Mouse (Mus musculus) limb, embryonic 13.5 days (tissue): Measurements from ENCODE around the gene Tmtc1. TPM values are rescaled to one million over a fixed set of nuclear protein-coding genes. Genes with fewer than 3 reads are reported as not detected.

Source experiments
- ATAC-seq: fragments of 200-750 bp; cut with Nextera tagmentation; 2 replicates; pipeline ENCODE4 v1.8.0; 2017; ENCODE audit warnings: low read depth, moderate number of reproducible peaks, moderate TSS enrichment; ENCODE audit not compliant: low FRiP score
- H3K27ac ChIP-seq: fragments of 300-500 bp; sonication (generic); 2 replicates; pipeline ENCODE4 v1.5.1; 2015; ENCODE audit warnings: inconsistent platforms, mild to moderate bottlenecking, moderate library complexity
- H3K27me3 ChIP-seq: fragments of 300-500 bp; sonication (generic); 2 replicates; pipeline ENCODE4 v1.6.1; 2015; ENCODE audit warnings: mild to moderate bottlenecking, inconsistent platforms
- H3K36me3 ChIP-seq: fragments of 300-500 bp; sonication (generic); 2 replicates; pipeline ENCODE4 v1.6.1; 2015; ENCODE audit warnings: inconsistent platforms, mild to moderate bottlenecking, moderate library complexity
- H3K4me1 ChIP-seq: fragments of 300-500 bp; sonication (generic); 2 replicates; pipeline ENCODE4 v1.6.1; 2015; ENCODE audit warnings: inconsistent platforms
- H3K4me2 ChIP-seq: fragments of 300-500 bp; sonication (generic); replicated peaks from 2 replicates; pipeline ENCODE4 v1.6.1; 2015; ENCODE audit warnings: inconsistent platforms, mild to moderate bottlenecking, moderate library complexity
- H3K4me3 ChIP-seq: fragments of 300-500 bp; sonication (generic); 2 replicates; pipeline ENCODE4 v1.5.1; 2015; ENCODE audit warnings: moderate library complexity, mild to moderate bottlenecking, inconsistent platforms
- H3K9ac ChIP-seq: fragments of 300-500 bp; sonication (generic); 2 replicates; pipeline ENCODE4 v1.6.1; 2015; ENCODE audit warnings: mild to moderate bottlenecking, inconsistent platforms
- H3K9me3 ChIP-seq: fragments of 300-500 bp; sonication (generic); 2 replicates; pipeline ENCODE4 v1.6.1; 2016; ENCODE audit warnings: inconsistent platforms
- WGBS: fragments of 180-500 bp; shearing (Covaris S2); methylation state at CpG from one replicate; pipeline ENCODE4 v1.1.7; 2015; 5-methylcytosine and 5-hydroxymethylcytosine counted together
- polyA plus RNA-seq: library from polyadenylated mRNA; unstranded; fragments of >200 nt; fragmentation: Nextera tagmentation; extraction: Ambion mirVana; gene quantifications from 2 replicates; pipeline ENCODE4 v1.2.1, GENCODE M21; 2015

The Tmtc1 gene
- polyA plus RNA-seq, 1 experiment from 2014 or later: 1.2 TPM

GRCm38 (mm10) chr6:148359348-148359905 is 84.8 kb downstream of the Tmtc1 start:
- H3K4me2 ChIP-seq: no peak overlapping the region
- no peak overlapping the region for H3K27ac ChIP-seq
- peaks cover 4% of the 10 kb centered on the region; the same call in 1 of the 2 replicates for H3K27me3 ChIP-seq
- ATAC-seq: no peak
- H3K9me3 ChIP-seq: peaks cover 15% of the 10 kb centered on the region; the same call in 1 of the 2 replicates
- H3K4me1 ChIP-seq: peaks cover 9% of the 10 kb centered on the region; the same call in 1 of the 2 replicates
- 39% methylated on average over 7 of the region's 7 CpGs for WGBS
- peaks cover 19% of the 10 kb centered on the region for H3K36me3 ChIP-seq
- no peak overlapping the region for H3K9ac ChIP-seq
- no peak overlapping the region for H3K4me3 ChIP-seq

DNA sequence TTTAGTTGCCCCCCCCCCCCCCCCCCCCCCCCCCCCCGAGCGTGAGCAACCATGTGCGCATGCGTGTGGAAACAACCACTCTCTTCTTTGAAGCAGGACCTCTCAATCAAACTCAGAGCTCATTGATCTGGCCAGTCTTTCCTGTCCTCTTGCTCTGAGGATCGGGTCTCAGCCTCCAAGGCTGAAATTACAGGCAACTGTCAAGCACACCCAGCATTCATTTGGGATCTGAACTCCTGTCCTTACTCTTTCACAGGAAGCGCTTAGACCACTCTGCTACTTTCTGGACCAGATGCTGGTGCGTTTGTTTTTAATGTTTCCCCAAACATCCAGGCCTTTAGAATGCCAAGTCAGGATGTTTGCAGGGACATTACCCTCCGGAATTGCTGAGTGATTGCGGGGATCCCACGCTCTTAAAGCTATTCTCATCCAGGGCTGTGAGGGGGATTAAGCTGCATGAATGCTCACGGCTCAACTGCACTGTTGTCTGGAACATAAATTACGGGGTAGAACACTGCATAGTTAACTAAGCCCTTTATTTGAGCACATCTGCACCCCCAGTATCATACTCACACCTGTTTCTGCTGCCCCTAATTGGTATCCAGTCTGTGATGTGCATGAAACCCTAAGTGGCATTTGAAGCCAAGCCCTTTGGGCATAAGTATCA is 85.5 kb downstream of the Tmtc1 start:
- Histone ChIP-seq H3K27me3 (peaks cover 4% of the 10 kb centered on the region; the same call in 1 of the 2 replicates), H3K36me3 (peaks cover 19% of the 10 kb centered on the region), H3K4me3 (no peak overlapping the region), H3K4me1 (peaks cover 9% of the 10 kb centered on the region; the same call in 1 of the 2 replicates), H3K27ac (no peak overlapping the region), H3K4me2 (no peak overlapping the region), H3K9ac (no peak overlapping the region), H3K9me3 (peaks cover 15% of the 10 kb centered on the region; the same call in 1 of the 2 replicates)
- ATAC-seq: peak; percentile 35; the same call in 1 of the 2 replicates
- WGBS: 38% methylated on average over 8 of the region's 12 CpGs

GRCm38 (mm10) chr6:148356141-148356540 is 88.0 kb downstream of the Tmtc1 start:
- Histone ChIP-seq H3K27ac (no peak overlapping the region), H3K9me3 (peaks cover 15% of the 10 kb centered on the region; the same call in 1 of the 2 replicates), H3K4me2 (no peak overlapping the region), H3K4me1 (peaks cover 9% of the 10 kb centered on the region; the same call in 1 of the 2 replicates), H3K27me3 (no peaks in the 10 kb centered on the region), H3K4me3 (no peak overlapping the region), H3K36me3 (peaks cover 19% of the 10 kb centered on the region), H3K9ac (no peak overlapping the region)
- ATAC-seq: no peak

GRCm38 (mm10) chr6:148354509-148355474 is 89.4 kb downstream of the Tmtc1 start:
- Histone ChIP-seq H3K9ac (peak overlapping the region; percentile 73), H3K4me1 (peaks cover 9% of the 10 kb centered on the region; the same call in 1 of the 2 replicates), H3K4me2 (peak overlapping the region; percentile 67), H3K36me3 (peaks cover 19% of the 10 kb centered on the region), H3K9me3 (peaks cover 15% of the 10 kb centered on the region; the same call in 1 of the 2 replicates), H3K4me3 (peak overlapping the region; percentile 55), H3K27ac (no peak overlapping the region), H3K27me3 (no peaks in the 10 kb centered on the region)
- peak; percentile 78; the same call in 1 of the 2 replicates for ATAC-seq
- WGBS: 29% methylated on average over 85 of the region's 85 CpGs

- H3K9me3 ChIP-seq: peaks cover 15% of the 10 kb centered on the region; the same call in 1 of the 2 replicates
- WGBS: 85% methylated on average over 16 of the region's 16 CpGs
- ATAC-seq: peak; percentile 20; the same call in 1 of the 2 replicates
Observed at GRCm38 (mm10) chr6:148354151-148354508, 90.1 kb downstream of the Tmtc1 start.

DNA sequence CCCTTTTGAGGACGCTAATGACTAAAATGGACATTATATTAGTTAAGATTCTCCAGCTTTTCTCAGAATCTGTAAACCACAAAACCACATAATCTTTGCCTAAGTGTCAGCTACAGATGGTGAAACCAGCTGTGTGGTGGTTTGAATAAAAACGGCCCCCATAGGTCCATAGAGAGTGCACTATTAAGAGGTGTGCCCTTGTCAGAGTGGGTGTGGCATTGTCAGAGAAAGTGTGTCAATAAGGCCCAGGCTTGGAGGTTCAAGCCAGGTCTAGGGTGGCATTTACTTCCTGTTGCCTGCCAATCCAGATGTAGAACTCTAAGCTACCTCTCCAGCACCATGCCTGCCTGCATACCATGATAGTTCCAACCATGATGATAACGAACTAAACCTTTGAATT is 99.2 kb downstream of the Tmtc1 start:
- no peak overlapping the region for H3K27ac ChIP-seq
- no peak for ATAC-seq

More at GRCm38 (mm10) chr6:148354151-148354508, 90.1 kb downstream of the Tmtc1 start:
- Histone ChIP-seq H3K4me2 (peak overlapping the region; percentile 67), H3K27me3 (no peaks in the 10 kb centered on the region), H3K9ac (no peak overlapping the region), H3K4me3 (peak overlapping the region; percentile 55), H3K27ac (no peak overlapping the region), H3K36me3 (peaks cover 19% of the 10 kb centered on the region), H3K4me1 (peaks cover 9% of the 10 kb centered on the region; the same call in 1 of the 2 replicates)

GRCm38 (mm10) chr6:148342191-148342590 is 102.0 kb downstream of the Tmtc1 start:
- 87% methylated on average over 2 of the region's 2 CpGs for WGBS

More for the DNA sequence above, 99.2 kb downstream of the Tmtc1 start:
- Histone ChIP-seq H3K36me3 (no peaks in the 10 kb centered on the region), H3K4me2 (no peak overlapping the region), H3K27me3 (no peaks in the 10 kb centered on the region), H3K9me3 (no peaks in the 10 kb centered on the region), H3K9ac (no peak overlapping the region), H3K4me1 (no peaks in the 10 kb centered on the region), H3K4me3 (no peak overlapping the region)
- WGBS: 84% methylated on average over 3 of the region's 3 CpGs

DNA sequence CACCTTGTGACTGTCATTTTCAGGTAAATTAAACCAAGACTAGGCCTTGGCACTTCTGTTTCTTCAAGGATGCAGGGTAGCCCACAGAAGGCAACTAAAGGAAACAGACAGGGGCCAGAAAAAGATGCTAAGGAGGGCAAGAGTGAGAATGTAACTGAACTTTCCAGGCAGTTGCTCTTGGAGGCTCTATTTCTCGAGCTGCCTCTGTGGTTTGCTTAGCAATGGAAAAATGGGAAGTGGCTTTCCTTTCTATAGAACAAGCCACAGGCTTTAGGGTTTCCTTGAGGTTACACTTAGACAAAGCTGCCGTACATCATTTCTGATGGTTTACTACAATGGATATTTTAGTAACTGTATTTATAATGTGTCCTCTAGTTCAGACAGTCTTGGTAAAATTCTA is 102.4 kb downstream of the Tmtc1 start:
- H3K27me3 ChIP-seq: no peaks in the 10 kb centered on the region
- no peaks in the 10 kb centered on the region for H3K4me1 ChIP-seq
- no peaks in the 10 kb centered on the region for H3K36me3 ChIP-seq
- WGBS: 74% methylated on average over 2 of the region's 2 CpGs
- ATAC-seq: no peak
- no peak overlapping the region for H3K4me2 ChIP-seq
- H3K27ac ChIP-seq: no peak overlapping the region
- H3K9me3 ChIP-seq: no peaks in the 10 kb centered on the region
- no peak overlapping the region for H3K4me3 ChIP-seq
- H3K9ac ChIP-seq: no peak overlapping the region

More at GRCm38 (mm10) chr6:148342191-148342590, 102.0 kb downstream of the Tmtc1 start:
- ATAC-seq: no peak
- Histone ChIP-seq H3K9me3 (no peaks in the 10 kb centered on the region), H3K27me3 (no peaks in the 10 kb centered on the region), H3K4me2 (no peak overlapping the region), H3K4me3 (no peak overlapping the region), H3K4me1 (no peaks in the 10 kb centered on the region), H3K9ac (no peak overlapping the region), H3K36me3 (no peaks in the 10 kb centered on the region), H3K27ac (no peak overlapping the region)

DNA sequence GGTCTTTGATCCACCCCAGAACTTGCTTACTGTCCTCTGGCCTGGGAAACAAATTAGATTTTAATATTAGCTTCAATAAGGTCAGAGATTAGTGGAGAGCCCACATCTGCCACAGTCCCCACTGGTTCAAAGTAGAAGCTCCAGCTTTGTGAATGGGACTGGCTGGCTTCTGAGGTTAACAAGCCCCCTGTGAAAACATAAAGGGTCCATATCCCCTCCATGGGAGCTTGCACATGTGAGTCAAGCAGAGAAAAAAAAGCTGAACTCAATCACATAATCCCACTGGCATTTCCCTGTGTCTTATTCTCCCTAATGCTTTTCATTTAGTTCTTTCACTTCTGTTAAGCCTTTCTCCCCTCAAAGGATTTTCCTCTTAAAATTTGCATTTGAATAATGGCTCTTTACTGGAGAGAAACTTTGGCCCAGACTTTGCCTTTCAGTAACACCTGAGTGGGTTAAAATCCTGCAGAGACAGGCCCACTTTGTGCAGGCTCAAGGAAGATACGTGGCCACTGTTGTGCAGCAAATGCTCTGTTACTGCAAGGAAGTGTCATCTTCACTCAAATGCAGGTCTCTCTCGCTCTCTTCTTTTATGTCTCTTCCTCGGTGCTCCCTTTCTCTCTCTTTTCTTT is 105.7 kb downstream of the Tmtc1 start:
- Histone ChIP-seq H3K9ac (no peak overlapping the region), H3K4me2 (no peak overlapping the region), H3K36me3 (no peaks in the 10 kb centered on the region), H3K4me1 (no peaks in the 10 kb centered on the region), H3K4me3 (no peak overlapping the region), H3K9me3 (no peaks in the 10 kb centered on the region), H3K27me3 (no peaks in the 10 kb centered on the region), H3K27ac (no peak overlapping the region)
- WGBS: 61% methylated on average over 3 of the region's 3 CpGs
- ATAC-seq: no peak

DNA sequence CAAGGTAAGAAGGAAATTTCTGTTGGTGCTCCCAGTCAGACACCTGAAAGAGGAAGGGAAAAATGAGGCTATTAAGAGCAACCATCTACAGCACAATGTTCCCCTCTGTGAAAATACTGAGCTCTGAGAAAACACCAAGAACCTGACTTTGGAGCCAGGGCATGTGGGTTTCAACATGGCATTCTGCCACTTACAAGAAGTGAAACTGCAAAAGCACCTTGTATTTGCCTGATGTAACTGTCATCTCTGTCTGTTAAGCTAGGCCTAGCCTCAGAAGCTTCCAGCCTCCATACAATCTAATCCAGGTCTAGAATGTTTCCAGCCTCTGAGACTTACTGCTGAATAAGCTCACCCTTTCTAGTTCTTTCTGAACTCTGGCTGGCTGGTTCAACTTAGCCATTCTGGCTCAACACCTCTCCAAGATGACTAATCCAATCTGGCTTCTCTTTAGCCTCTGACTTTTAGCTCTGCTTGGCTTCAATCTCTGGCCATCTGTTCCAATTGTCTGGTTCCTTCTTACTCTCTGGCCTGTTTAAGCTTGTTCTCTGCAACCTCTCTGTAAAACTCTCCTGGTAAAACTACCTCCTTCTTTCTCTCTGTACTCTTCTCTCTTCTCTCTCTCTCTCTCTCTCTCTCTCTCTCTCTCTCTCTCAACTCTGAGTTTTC is 107.8 kb downstream of the Tmtc1 start:
- H3K36me3 ChIP-seq: no peaks in the 10 kb centered on the region
- ATAC-seq: no peak
- no peaks in the 10 kb centered on the region for H3K27me3 ChIP-seq
- H3K9me3 ChIP-seq: no peaks in the 10 kb centered on the region
- no peak overlapping the region for H3K4me2 ChIP-seq
- H3K27ac ChIP-seq: no peak overlapping the region
- H3K4me3 ChIP-seq: no peak overlapping the region
- no peaks in the 10 kb centered on the region for H3K4me1 ChIP-seq
- no peak overlapping the region for H3K9ac ChIP-seq

- ATAC-seq: no peak
- Histone ChIP-seq H3K4me3 (no peak overlapping the region), H3K9me3 (no peaks in the 10 kb centered on the region), H3K9ac (no peak overlapping the region), H3K27me3 (no peaks in the 10 kb centered on the region), H3K4me1 (no peaks in the 10 kb centered on the region), H3K27ac (no peak overlapping the region), H3K4me2 (no peak overlapping the region), H3K36me3 (no peaks in the 10 kb centered on the region)
- WGBS: 70% methylated on average over 2 of the region's 2 CpGs
Observed at GRCm38 (mm10) chr6:148331916-148332315, 112.3 kb downstream of the Tmtc1 start.
